Comparison of ENCODE assay signal across 18 mouse cellular contexts in the genomic region with DNA sequence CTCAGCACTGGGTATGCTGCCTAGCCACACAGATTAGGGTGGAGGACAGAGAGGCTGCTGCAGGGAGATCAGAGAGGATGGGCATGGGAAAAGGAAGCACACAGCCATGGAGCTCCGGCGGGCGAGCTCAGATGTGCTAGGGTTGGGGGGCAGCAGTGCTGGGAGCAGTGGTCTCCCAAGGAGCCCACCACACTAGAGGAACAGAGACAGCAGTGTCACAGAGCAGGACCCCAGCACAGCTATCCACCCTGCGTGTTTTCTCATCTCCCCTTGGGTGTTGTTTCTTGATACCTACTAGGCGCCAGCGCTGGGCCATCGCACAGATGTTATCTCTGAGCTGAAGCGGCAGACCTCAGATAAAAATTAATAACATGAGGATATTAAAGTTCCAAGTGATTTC.
DNase-seq lines count a peak whose midpoint lies in the region; ATAC-seq and TF ChIP-seq lines count a peak whose summit lies in the region.
"Had no signal": no experiment of that assay in that cellular context is flagged by ENCODE, and none has a peak within 500 bp of the region (broad histone marks: within the 10 kb centered on the region; RNA-seq: fewer than 3 reads in every experiment).

No protein-coding gene starts in this region.

- no peaks in the 10 kb centered on the region for H3K27me3 ChIP-seq in heart, embryonic 10.5 days (ENCODE audit: insufficient read depth, poor library complexity, severe bottlenecking)
- no peaks in the 10 kb centered on the region for H3K27me3 ChIP-seq in midbrain, embryonic 13.5 days
- H3K27me3 ChIP-seq in midbrain, postnatal 0 days (ENCODE audit: insufficient read depth, low read length), result no peaks in the 10 kb centered on the region
- H3K27me3 ChIP-seq: embryonic facial prominence, embryonic 12.5 days; forebrain, embryonic 13.5 days; forebrain, embryonic 15.5 days had no signal

- TF ChIP-seq CTCF in midbrain, postnatal 0 days (IDR thresholded peaks at IDR 0.05), result no peak

- intact Hi-C loops in heart, postnatal 25 days (cut with DNase I), result no loop called here

- no peaks in the 10 kb centered on the region for H3K9me3 ChIP-seq in heart, embryonic 10.5 days
- H3K9me3 ChIP-seq in midbrain, embryonic 13.5 days, result no peaks in the 10 kb centered on the region
- H3K9me3 ChIP-seq in midbrain, postnatal 0 days (ENCODE audit: low read length), result no peaks in the 10 kb centered on the region
- H3K9me3 ChIP-seq: embryonic facial prominence, embryonic 10.5 days; embryonic facial prominence, embryonic 12.5 days; forebrain, embryonic 13.5 days; forebrain, embryonic 15.5 days had no signal

- no peak overlapping the region for H3K27ac ChIP-seq in heart, embryonic 10.5 days
- H3K27ac ChIP-seq in midbrain, embryonic 13.5 days, result no peak overlapping the region
- H3K27ac ChIP-seq in midbrain, postnatal 0 days (ENCODE audit: low read depth, low read length), result no peak overlapping the region
- H3K27ac ChIP-seq: embryonic facial prominence, embryonic 10.5 days; embryonic facial prominence, embryonic 12.5 days; forebrain, embryonic 13.5 days; forebrain, embryonic 15.5 days had no signal

- 0 out of 2 replicates have a peak, but pooled peaks have one; percentile 34 for ATAC-seq in midbrain, embryonic 13.5 days
- ATAC-seq in midbrain, postnatal 0 days (ENCODE audit: low FRiP score), result no peak
- 0 out of 2 replicates have a peak, but pooled peaks have one; percentile 19 for ATAC-seq in monocyte, adult 5-6 weeks (replicated peaks; ENCODE audit: insufficient number of reproducible peaks, low FRiP score, low TSS enrichment, poor library complexity, severe bottlenecking)
- ATAC-seq: forebrain, embryonic 13.5 days; forebrain, embryonic 15.5 days had no signal

- H3K9ac ChIP-seq in midbrain, embryonic 13.5 days (replicated peaks), result no peak overlapping the region
- H3K9ac ChIP-seq in midbrain, postnatal 0 days (replicated peaks; ENCODE audit: low read length, poor library complexity, severe bottlenecking), result no peak overlapping the region
- H3K9ac ChIP-seq: embryonic facial prominence, embryonic 12.5 days; forebrain, embryonic 13.5 days; forebrain, embryonic 15.5 days had no signal

- no peaks in the 10 kb centered on the region for H3K36me3 ChIP-seq in heart, embryonic 10.5 days
- H3K36me3 ChIP-seq in midbrain, embryonic 13.5 days, result 0 out of 2 replicates have a peak, but pooled peaks cover 6% of the 10 kb centered on the region
- H3K36me3 ChIP-seq in midbrain, postnatal 0 days (ENCODE audit: insufficient read depth, low read length), result no peaks in the 10 kb centered on the region
- H3K36me3 ChIP-seq: embryonic facial prominence, embryonic 12.5 days; forebrain, embryonic 15.5 days had no signal

- no peak overlapping the region for H3K4me3 ChIP-seq in heart, embryonic 10.5 days
- no peak overlapping the region for H3K4me3 ChIP-seq in midbrain, embryonic 13.5 days (replicated peaks)
- H3K4me3 ChIP-seq in midbrain, postnatal 0 days (ENCODE audit: low read depth, low read length), result no peak overlapping the region
- H3K4me3 ChIP-seq: embryonic facial prominence, embryonic 10.5 days; embryonic facial prominence, embryonic 12.5 days; forebrain, embryonic 13.5 days; forebrain, embryonic 15.5 days had no signal

- no peak overlapping the region for H3K4me2 ChIP-seq in midbrain, embryonic 13.5 days (replicated peaks)
- H3K4me2 ChIP-seq in midbrain, postnatal 0 days (ENCODE audit: low read depth, low read length, poor library complexity, severe bottlenecking), result no peak overlapping the region
- H3K4me2 ChIP-seq: embryonic facial prominence, embryonic 12.5 days; forebrain, embryonic 13.5 days; forebrain, embryonic 15.5 days had no signal

- peaks cover 4% of the 10 kb centered on the region; the same call in 1 of the 2 replicates for H3K4me1 ChIP-seq in heart, embryonic 10.5 days
- 0 out of 2 replicates have a peak, but pooled peaks cover 2% of the 10 kb centered on the region for H3K4me1 ChIP-seq in midbrain, embryonic 13.5 days (replicated peaks)
- H3K4me1 ChIP-seq in midbrain, postnatal 0 days (ENCODE audit: insufficient read depth, low read length), result no peaks in the 10 kb centered on the region
- H3K4me1 ChIP-seq: forebrain, embryonic 15.5 days had no signal

- WGBS in heart, embryonic 10.5 days, result 95% methylated on average over 8 of the region's 8 CpGs
- WGBS in midbrain, embryonic 13.5 days, result 88% methylated on average over 8 of the region's 8 CpGs
- 87% methylated on average over 8 of the region's 8 CpGs for WGBS in midbrain, postnatal 0 days

- DNase-seq in heart, embryonic 10.5 days (ENCODE audit: low spot score), result peak; percentile 66
- no peak for DNase-seq in heart, postnatal 25 days (ENCODE audit: low spot score)
- no peak for DNase-seq in midbrain, postnatal 0 days (ENCODE audit: low spot score)
- no peak for DNase-seq in cerebellum, adult 18-20 months
- DNase-seq: adrenal gland, adult 2 months; adrenal gland, postnatal 10 days; adrenal gland, postnatal 25 days; cerebellum, adult 11 months; cerebellum, adult 2 months; cerebellum, adult 9-10 months; cerebellum, postnatal 10 days; cerebellum, postnatal 25 days had no signal
